In the genomic region with DNA sequence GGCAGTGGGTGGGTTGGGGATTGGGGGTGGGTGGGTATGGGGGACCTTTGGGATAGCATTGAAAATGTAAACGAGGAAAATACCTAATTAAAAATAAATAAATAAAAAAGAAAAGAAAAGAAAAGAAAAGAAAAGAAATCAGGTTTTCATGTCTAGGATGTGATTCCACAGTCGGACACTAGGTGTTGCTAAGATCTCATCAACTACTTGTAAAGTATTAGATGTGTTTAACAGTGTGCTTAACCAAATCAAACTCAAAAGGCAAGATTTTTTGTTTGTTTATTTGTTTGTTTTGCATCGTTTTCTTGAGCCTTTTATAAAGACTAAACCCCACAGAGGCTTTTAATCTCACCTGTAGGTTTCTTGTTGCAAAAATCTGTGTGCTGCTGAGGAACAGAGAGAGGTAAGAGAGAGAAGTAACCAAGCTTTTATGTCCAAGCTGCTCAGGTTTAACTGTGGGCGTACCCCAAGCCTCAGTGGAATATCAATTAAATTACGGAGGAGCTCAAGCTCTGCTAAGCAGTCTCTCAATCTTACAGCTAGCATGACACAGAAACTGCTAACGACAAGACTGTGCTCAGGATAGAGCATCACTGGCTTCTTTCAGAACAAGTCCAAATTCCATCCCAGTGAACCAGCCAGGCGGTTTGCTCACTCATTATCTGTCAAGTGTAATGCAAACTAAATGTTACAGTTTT, we compare ENCODE assay signal across 10 mouse cellular contexts. TPM values are rescaled to one million over a fixed set of nuclear protein-coding genes. Genes with fewer than 3 reads are reported as not detected.
DNase-seq lines count a peak whose midpoint lies in the region.
"Had no signal": no experiment of that assay in that cellular context is flagged by ENCODE, and none has a peak within 500 bp of the region (broad histone marks: within the 10 kb centered on the region; RNA-seq: fewer than 3 reads in every experiment).

No protein-coding gene starts in this region.

- DNase-seq in layer of hippocampus, adult 11-12 months (ENCODE audit: low spot score) = peak; percentile 20
- DNase-seq in layer of hippocampus, adult 8-10 months (ENCODE audit: low spot score in 2 of 2) = no peak
- peak; percentile 16 for DNase-seq in 416B (ENCODE audit: low read depth)
- DNase-seq in NIH3T3 (ENCODE audit: low read depth) = peak; percentile 28
- DNase-seq in layer of hippocampus, postnatal 10 days (ENCODE audit: low spot score in 2 of 2) = peak; percentile 30 to 37
- DNase-seq in adrenal gland, adult 8-10 months = no peak
- DNase-seq in adrenal gland, postnatal 4 days (ENCODE audit: low spot score in 2 of 2) = no peak
- DNase-seq: cerebellum, adult 2 months; kidney, adult 8-10 months; thymus, adult 18-20 months had no signal

RNA-seq across cellular contexts. Expression of gene Scn7a, which starts 35.3 kb away (rescaled TPM):
- 1 to 10 TPM; 1.5 to 2.1 (median 1.8) TPM for total RNA-seq in layer of hippocampus, adult 8-10 months (2022)
- under 1 TPM; 0.94 to 0.98 TPM for total RNA-seq in layer of hippocampus, postnatal 10 days (2021)
- 10 to 100 TPM in 1 of 4 experiments, 1 to 10 TPM in 3; 5.0 to 12.8 (median 7.7) TPM for total RNA-seq in adrenal gland, adult 8-10 months (2022)
- total RNA-seq in adrenal gland, postnatal 4 days (2021) = 1 to 10 TPM; 5.8 to 6.0 TPM

Comparison
In these comparisons a context has a peak if more than half of its experiments do, and no peak if none do; other contexts are left out.
1. DNase-seq: peak in layer of hippocampus, adult 11-12 months (single experiment), 416B (single experiment), NIH3T3 (single experiment) and layer of hippocampus, postnatal 10 days (2 of 2); none in layer of hippocampus, adult 8-10 months (0 of 2), adrenal gland, adult 8-10 months (single experiment) and adrenal gland, postnatal 4 days (0 of 2).